Mouse (Mus musculus) forebrain, postnatal 0 days (tissue): ENCODE data around the gene Mettl5. TPM values are rescaled to one million over a fixed set of nuclear protein-coding genes. Genes with fewer than 3 reads are reported as not detected.
"Not testable (repeated sequence)": the region's sequence is repeated elsewhere in the genome, so short reads cannot be mapped to it uniquely, and the experiment has no call there.

Experiments
- ATAC-seq: fragments of 200-750 bp; cut with Nextera tagmentation; 2 replicates; pipeline ENCODE4 v1.8.0; 2017; ENCODE audit warnings: mild to moderate bottlenecking, moderate library complexity
- DNase-seq: peaks from one replicate; pipeline ENCODE4 v3.0.0-alpha.2; 2015
- H3K27ac ChIP-seq: fragments of 300-500 bp; sonication (generic); 2 replicates; pipeline ENCODE4 v1.5.1; 2014; ENCODE audit warnings: low read depth, mild to moderate bottlenecking, antibody characterized with exemption, low read length, moderate library complexity, mixed read lengths
- H3K27me3 ChIP-seq: fragments of 300-500 bp; sonication (generic); 2 replicates; pipeline ENCODE4 v1.6.1; 2014; ENCODE audit warnings: mild to moderate bottlenecking, low read length, mixed read lengths; ENCODE audit not compliant: insufficient read depth
- H3K36me3 ChIP-seq: fragments of 300-500 bp; sonication (generic); 2 replicates; pipeline ENCODE4 v1.6.1; 2014; ENCODE audit warnings: mild to moderate bottlenecking, moderate library complexity; ENCODE audit not compliant: insufficient read depth
- H3K4me1 ChIP-seq: fragments of 300-500 bp; sonication (generic); 2 replicates; pipeline ENCODE4 v1.6.1; 2014; ENCODE audit warnings: antibody characterized with exemption; ENCODE audit not compliant: insufficient read depth
- H3K4me2 ChIP-seq: fragments of 300-500 bp; sonication (generic); 2 replicates; pipeline ENCODE4 v1.6.1; 2014; ENCODE audit warnings: low read depth, mild to moderate bottlenecking, moderate library complexity
- H3K4me3 ChIP-seq: fragments of 300-500 bp; sonication (generic); 2 replicates; pipeline ENCODE4 v1.5.1; 2014; ENCODE audit warnings: low read depth, low read length, mixed read lengths
- H3K9ac ChIP-seq: fragments of 300-500 bp; sonication (generic); 2 replicates; pipeline ENCODE4 v1.6.1; 2014; ENCODE audit warnings: mild to moderate bottlenecking
- H3K9me3 ChIP-seq: fragments of 300-500 bp; sonication (generic); 2 replicates; pipeline ENCODE4 v1.6.1; 2016; ENCODE audit warnings: low read length
- CTCF ChIP-seq: sonication (generic); IDR thresholded peaks from 2 replicates; pipeline ENCODE4 v1.5.1; 2016; ENCODE audit warnings: antibody characterized with exemption, control low read depth, low read depth
- WGBS: fragments of 180-500 bp; shearing (Covaris S2); extraction: QIAGEN DNeasy Blood & Tissue Kit; methylation state at CpG from one replicate; pipeline ENCODE4 v1.1.7; 2014; 5-methylcytosine and 5-hydroxymethylcytosine counted together
- polyA plus RNA-seq: library from polyadenylated mRNA; unstranded; fragments of >200 nt; fragmentation: Nextera tagmentation; extraction: Ambion mirVana; gene quantifications from 2 replicates; pipeline ENCODE4 v1.2.1, GENCODE M21; 2015
- total RNA-seq: library from RNA; depleted of rRNA; stranded (reverse); fragments of >200 nt; gene quantifications from 2 replicates; pipeline ENCODE4 v1.2.3, GENCODE M21; 2014; rRNA removed

Mettl5 gene
- total RNA-seq (12.5 and 13.0 TPM in 2 replicates), polyA plus RNA-seq (30.5 and 32.3 TPM in 2 replicates)

DNA sequence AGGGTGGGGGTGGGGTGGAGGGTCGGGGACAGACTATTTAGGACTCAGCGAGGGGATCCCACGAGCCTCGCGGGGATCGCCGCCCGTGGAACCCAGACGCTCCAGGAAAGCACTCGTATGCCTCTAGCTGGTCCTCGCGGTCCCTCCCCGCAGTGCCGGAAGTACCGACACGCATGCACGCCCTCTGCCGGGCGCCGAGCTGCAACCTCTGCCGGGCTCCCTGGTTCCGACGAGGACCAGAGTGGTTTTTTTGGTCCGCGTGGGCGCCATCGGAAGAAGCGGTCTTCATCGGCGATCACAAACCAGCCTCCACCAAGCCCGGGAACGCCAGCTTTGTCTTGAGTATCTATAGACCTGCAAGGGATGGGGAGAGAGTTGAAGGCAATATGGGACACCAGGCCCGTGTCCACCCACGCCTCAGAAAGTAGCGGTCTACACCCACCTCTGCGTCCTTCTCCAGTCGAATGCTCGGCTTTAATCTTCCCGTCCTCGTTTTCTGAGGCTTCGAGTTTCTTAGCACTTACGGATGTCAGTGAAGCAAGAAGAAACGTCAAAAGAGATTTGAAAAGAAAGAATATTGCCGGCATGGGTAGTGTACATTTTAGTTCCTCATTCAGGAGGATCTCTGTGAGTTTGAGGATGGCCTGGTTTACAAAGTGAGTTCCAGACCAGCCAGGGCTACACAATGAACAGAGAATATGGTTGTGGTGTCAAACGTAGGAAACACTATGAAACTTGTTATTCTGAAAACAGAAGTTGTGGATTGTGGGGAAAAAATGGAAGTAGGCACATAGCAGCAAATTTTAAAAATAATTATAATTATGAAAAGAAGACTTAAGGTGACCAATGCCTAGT, at the start of gene Mettl5:
Mettl5 (minus strand) TSS at position 165 of the 855 bp plus-strand sequence.
- Histone ChIP-seq H3K4me2 (peak within 1 kb of the TSS; percentile 73), H3K27ac (peak within 1 kb of the TSS; percentile 41), H3K9ac (peak within 1 kb of the TSS; percentile 55), H3K4me3 (peak within 1 kb of the TSS; percentile 54), H3K27me3 (no peaks in the 10 kb centered on the region), H3K4me1 (peaks cover 8% of the 10 kb centered on the region; the same call in 1 of the 2 replicates), H3K36me3 (no peaks in the 10 kb centered on the region), H3K9me3 (no peaks in the 10 kb centered on the region)
- under 1% methylated on average over 45 of the region's 45 CpGs for WGBS
- DNase-seq (peak; percentile 90), ATAC-seq (peak; percentile 99)
- peak; percentile 76 for TF ChIP-seq CTCF

DNA sequence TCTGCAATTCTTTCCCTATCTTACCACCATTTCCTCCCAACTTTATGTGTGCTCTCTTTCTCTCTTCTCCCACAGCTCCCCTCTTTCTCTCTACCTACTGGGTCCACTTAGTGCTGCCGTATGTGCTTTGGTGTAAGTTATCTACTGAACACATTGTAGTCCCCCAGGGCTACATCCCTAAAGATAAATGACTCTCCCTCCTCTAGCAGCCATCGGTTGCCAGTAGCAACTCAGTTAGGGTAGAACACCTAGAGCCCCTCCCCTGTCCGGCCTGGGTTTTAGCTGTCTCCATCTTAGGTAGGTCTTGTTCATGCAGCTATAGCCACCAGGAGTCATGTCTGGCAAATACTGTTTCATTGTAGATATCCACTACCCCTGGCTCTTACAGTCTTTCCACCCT, 39.5 kb upstream of the Mettl5 start:
- no peak overlapping the region for H3K4me3 ChIP-seq
- H3K27ac ChIP-seq = no peak overlapping the region
- ATAC-seq (no peak), DNase-seq (no peak)
- H3K4me2 ChIP-seq = no peak overlapping the region
- WGBS = 92% methylated on average over 3 of the region's 3 CpGs
- no peak for TF ChIP-seq CTCF
- H3K9ac ChIP-seq = no peak overlapping the region
- H3K27me3 ChIP-seq = no peaks in the 10 kb centered on the region
- peaks cover 8% of the 10 kb centered on the region; the same call in 1 of the 2 replicates for H3K36me3 ChIP-seq
- no peaks in the 10 kb centered on the region for H3K9me3 ChIP-seq
- no peaks in the 10 kb centered on the region for H3K4me1 ChIP-seq

DNA sequence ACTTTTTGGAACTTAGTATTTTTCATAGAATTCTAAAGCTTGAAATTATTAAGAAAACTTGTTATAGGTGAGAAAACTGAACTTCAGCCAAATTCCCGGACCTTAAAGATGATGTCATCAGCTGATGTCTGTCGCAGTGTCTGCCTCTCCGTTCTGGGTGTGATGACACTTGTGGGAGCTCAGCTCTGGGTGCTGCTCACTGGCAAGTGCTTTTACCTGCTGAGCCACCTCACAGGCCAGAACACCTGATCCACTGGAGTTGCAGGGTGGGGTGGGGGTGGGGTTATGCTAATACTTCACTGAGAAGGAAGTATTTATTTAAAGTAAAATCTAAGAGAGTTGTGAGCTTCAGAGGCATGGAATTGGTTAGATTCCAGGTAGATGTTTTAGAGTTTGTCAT, 31.9 kb upstream of the Mettl5 start:
- peaks cover 23% of the 10 kb centered on the region for H3K36me3 ChIP-seq
- H3K4me3 ChIP-seq = no peak overlapping the region
- 85% methylated on average over 3 of the region's 3 CpGs for WGBS
- no peak overlapping the region for H3K27ac ChIP-seq
- H3K4me1 ChIP-seq = no peaks in the 10 kb centered on the region
- ATAC-seq = no peak
- no peak for DNase-seq
- TF ChIP-seq CTCF = no peak
- no peaks in the 10 kb centered on the region for H3K27me3 ChIP-seq
- no peak overlapping the region for H3K9ac ChIP-seq
- no peaks in the 10 kb centered on the region for H3K9me3 ChIP-seq
- H3K4me2 ChIP-seq = no peak overlapping the region

DNA sequence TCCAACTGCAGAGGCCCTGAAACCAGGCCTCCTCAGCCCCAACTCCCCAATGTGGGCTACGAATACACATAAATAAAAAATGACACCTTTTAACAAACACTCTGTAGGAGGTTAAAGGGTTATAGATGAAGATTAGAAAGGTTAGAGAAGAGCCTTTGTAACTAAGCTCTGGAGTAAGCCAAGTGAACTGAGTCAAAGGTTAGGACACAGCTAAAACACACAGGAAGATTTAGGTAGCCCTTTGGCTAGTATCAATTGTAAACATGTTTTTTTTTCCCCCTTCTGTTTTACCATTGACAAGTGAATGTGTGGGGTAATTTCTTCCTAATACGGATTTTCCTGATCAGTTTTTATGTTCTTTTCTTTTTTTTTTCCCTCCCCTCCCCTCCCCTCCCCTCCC, 27.4 kb upstream of the Mettl5 start:
- Histone ChIP-seq H3K9ac (no peak overlapping the region), H3K4me2 (no peak overlapping the region), H3K27ac (no peak overlapping the region), H3K27me3 (no peaks in the 10 kb centered on the region), H3K9me3 (no peaks in the 10 kb centered on the region), H3K4me3 (no peak overlapping the region), H3K36me3 (peaks cover 14% of the 10 kb centered on the region), H3K4me1 (no peaks in the 10 kb centered on the region)
- DNase-seq (no peak), ATAC-seq (no peak)
- WGBS = 48% methylated on average over 2 of the region's 2 CpGs
- no peak for TF ChIP-seq CTCF

DNA sequence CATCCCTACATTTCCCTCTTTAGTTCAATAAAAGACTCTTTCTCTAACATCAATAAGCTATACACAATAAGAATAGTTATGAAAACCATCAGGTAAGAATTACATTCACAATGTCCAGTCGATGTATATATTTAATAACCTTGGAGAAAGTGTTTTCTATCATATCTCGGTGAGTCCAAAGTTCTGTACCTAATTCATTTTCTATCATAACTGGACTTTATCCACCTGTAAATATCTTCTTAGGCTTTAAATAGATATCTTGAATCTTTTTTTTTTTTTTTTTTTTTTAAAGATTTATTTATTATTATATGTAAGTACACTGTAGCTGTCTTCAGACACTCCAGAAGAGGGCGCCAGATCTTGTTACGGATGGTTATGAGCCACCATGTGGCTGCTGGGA, 22.0 kb upstream of the Mettl5 start:
- DNase-seq, ATAC-seq, H3K4me1 ChIP-seq, H3K36me3 ChIP-seq, H3K27ac ChIP-seq, H3K4me2 ChIP-seq, H3K9ac ChIP-seq, H3K27me3 ChIP-seq, H3K9me3 ChIP-seq, H3K4me3 ChIP-seq: not testable (repeated sequence)
- 88% methylated on average over 4 of the region's 4 CpGs for WGBS

DNA sequence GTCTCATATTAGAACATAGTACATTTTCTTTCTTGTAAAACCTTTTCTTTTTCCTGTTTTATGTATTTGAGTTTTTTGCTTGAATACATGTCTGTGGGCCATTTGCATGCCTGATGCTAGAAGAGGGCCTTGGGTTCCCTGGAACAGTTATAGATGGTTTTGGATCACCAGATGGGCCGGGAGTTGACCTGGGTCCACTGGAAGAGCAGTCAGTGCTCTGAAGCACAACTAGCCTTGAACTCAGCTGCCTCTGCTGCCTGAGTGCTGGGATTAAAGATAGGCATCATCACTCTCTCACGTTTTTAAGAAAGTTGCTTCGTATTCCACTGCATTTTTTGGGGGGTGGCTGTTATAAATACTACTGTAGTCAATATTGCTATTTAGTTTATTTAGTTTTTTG, 18.1 kb upstream of the Mettl5 start:
- ATAC-seq = no peak
- no peak overlapping the region for H3K9ac ChIP-seq

More for the DNA sequence above, 18.1 kb upstream of the Mettl5 start:
- Histone ChIP-seq H3K4me3 (no peak overlapping the region), H3K27ac (no peak overlapping the region), H3K4me2 (no peak overlapping the region), H3K4me1 (no peaks in the 10 kb centered on the region; the same call in 1 of the 2 replicates), H3K9me3 (no peaks in the 10 kb centered on the region), H3K36me3 (no peaks in the 10 kb centered on the region), H3K27me3 (no peaks in the 10 kb centered on the region)
- no peak for DNase-seq
- no peak for TF ChIP-seq CTCF
- WGBS = 97% methylated on average over 3 of the region's 3 CpGs
